Mouse (Mus musculus) megakaryocyte, embryonic 14.5 days (primary cell): Measurements from ENCODE around the gene Psd. TPM values are rescaled to one million over a fixed set of nuclear protein-coding genes. Genes with fewer than 3 reads are reported as not detected.

Experiments
- H3K27me3 ChIP-seq: replicated peaks from 2 replicates; pipeline ENCODE3; 2012; ENCODE audit warnings: inconsistent platforms
- H3K36me3 ChIP-seq: replicated peaks from 2 replicates; pipeline ENCODE3; 2012; ENCODE audit warnings: low read length, inconsistent platforms, mixed read lengths
- H3K4me1 ChIP-seq: 2 replicates; pipeline ENCODE4 v1.6.1; 2012; ENCODE audit warnings: inconsistent platforms
- H3K4me3 ChIP-seq: replicated peaks from 2 replicates; pipeline ENCODE3; 2012; ENCODE audit warnings: moderate library complexity, mild to moderate bottlenecking, inconsistent platforms
- H3K9me3 ChIP-seq: 2 replicates; pipeline ENCODE4 v1.6.1; 2012; ENCODE audit warnings: inconsistent platforms
- FLI1 ChIP-seq: IDR thresholded peaks from 2 replicates; pipeline ENCODE4 v1.6.1; 2012; ENCODE audit warnings: low read length, inconsistent platforms, mixed read lengths
- GATA1 ChIP-seq: IDR thresholded peaks from 3 replicates; pipeline ENCODE4 v1.6.1; 2012; ENCODE audit warnings: mixed read lengths, low read length, inconsistent platforms, borderline replicate concordance
- polyA plus RNA-seq: library from polyadenylated mRNA; stranded (reverse); fragments of >175 nt; gene quantifications from 2 replicates; pipeline ENCODE4 v1.2.3, GENCODE M21; 2012; ENCODE audit warnings: low replicate concordance; ENCODE audit not compliant: insufficient read depth

Psd gene
- polyA plus RNA-seq, 1 experiment, result 0.19 TPM

DNA sequence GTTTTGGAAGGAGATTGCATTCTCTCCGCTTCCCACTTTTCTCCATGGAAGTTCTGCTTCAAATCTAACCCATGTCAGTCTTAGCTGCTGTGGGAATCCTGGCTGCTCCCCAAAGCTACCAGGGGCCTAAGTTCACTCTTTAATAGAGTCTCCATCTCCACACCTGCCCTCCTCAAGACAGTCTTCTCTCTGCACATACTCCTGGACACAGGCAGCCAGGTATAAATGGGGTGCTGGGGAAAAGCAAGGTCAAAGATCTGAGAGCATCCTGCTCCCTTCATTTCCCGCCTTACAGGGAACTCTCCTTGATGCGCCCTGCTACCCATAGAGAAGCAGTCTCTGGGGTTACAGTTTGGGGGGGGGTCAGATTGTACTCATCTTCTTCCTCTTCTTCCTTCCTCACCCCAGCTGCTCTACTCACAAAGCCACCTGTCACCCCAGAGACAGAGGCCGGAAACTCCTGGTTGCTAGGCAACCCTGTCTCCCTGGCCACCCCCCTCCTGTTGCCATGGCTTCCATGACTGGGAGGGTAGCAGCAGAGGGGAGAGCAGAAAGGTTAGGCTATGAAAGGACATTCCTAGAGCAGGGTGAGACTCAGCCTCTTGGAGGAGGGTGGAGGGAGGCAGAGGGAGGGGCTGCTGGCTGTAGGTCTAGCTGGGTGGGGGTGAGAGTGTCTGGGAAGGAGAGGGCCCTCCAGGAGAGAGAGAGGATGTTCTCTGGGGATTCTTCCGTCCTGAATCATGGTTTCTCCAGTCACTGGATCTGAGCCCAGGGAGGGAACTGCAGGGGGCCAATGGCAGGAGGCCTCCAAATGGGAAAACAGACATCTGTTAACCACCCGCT, 5.6 kb downstream of the Psd start:
- peaks cover 100% of the 10 kb centered on the region for H3K27me3 ChIP-seq

DNA sequence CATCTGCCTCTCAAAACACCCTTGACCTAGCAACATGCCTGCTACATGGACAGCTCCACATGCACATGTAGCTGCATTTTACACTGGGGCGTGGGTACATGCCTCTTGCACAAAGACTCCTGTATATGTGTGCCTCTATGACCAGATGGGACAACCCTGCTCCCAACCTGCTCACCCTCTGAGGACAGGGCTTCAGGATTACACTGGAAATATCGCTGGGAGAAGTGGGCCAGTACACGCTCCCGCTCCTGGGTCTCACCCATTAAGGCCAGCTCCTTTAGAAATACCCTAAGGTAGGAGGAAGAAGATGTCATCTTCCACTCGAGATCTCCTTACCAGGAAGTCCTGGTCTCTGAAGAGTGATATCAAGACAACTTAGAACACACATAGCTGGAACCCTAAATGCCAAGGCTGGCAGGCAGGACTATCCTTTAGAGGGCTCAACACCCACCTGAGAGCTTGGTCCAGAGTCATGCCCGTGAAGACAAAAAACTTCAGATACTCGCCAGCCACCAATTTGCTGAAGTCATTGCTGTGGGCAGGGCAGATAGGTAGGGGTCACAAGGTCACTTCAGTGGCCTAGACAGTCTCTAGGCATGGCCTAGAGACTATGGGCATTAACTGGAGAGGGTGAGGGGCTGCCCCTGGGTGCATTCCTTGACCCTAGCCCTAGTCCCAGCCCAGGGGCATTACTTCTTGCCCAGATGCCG, 6.7 kb downstream of the Psd start:
- Histone ChIP-seq H3K27me3 (peaks cover 99% of the 10 kb centered on the region), H3K4me1 (peaks cover 57% of the 10 kb centered on the region)

More for the DNA sequence above, 5.6 kb downstream of the Psd start:
- Histone ChIP-seq H3K4me3 (no peak overlapping the region), H3K4me1 (peaks cover 49% of the 10 kb centered on the region), H3K36me3 (no peaks in the 10 kb centered on the region), H3K9me3 (no peaks in the 10 kb centered on the region)
- TF ChIP-seq FLI1, result no peak
- TF ChIP-seq GATA1, result no peak

DNA sequence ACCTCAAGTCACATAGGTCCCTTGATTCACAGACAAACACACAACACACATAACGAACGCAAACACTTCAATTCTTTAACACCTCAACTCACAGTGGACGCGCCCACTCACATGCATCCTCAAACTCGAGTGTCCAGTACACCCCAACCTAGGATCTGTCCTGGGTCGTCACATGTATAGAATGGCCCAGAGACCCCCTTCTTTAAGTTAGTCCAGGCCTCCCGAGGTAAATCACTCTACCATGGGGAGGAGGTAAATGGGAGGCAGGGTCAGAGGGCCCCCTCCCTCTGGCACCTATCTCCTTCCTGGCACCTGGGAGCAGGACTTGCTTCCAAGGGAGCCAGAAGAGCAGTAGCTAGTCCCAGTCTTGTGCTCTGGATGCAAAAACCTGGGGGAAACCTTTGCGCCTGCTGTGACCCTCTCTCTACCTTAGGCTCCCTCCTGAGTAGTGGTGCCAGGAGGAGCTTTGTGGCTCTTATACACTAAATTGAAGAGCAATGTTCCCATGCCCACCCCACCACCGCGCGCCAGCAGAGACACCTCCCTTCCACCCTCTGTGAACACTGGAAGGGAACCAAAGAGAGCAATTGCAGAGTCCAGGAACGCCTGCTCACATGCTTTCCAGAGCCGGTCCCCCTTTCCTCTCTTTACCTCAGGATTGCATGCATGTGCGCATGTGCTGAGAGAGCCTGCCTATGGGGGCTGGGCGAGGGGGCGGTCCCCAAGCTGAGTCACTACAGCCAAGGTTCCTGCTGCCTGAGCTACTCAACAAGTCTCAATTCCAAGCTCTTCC, 8.2 kb downstream of the Psd start:
- H3K4me1 ChIP-seq, result peaks cover 70% of the 10 kb centered on the region
- peak overlapping the region; percentile 46 for H3K4me3 ChIP-seq
- TF ChIP-seq GATA1 (no peak), FLI1 (no peak)
- no peaks in the 10 kb centered on the region for H3K9me3 ChIP-seq
- H3K27me3 ChIP-seq, result peaks cover 99% of the 10 kb centered on the region
- no peaks in the 10 kb centered on the region for H3K36me3 ChIP-seq

More for the DNA sequence above, 6.7 kb downstream of the Psd start:
- Histone ChIP-seq H3K36me3 (no peaks in the 10 kb centered on the region), H3K9me3 (no peaks in the 10 kb centered on the region), H3K4me3 (peak overlapping the region; percentile 15)
- TF ChIP-seq FLI1 (no peak), GATA1 (no peak)

DNA sequence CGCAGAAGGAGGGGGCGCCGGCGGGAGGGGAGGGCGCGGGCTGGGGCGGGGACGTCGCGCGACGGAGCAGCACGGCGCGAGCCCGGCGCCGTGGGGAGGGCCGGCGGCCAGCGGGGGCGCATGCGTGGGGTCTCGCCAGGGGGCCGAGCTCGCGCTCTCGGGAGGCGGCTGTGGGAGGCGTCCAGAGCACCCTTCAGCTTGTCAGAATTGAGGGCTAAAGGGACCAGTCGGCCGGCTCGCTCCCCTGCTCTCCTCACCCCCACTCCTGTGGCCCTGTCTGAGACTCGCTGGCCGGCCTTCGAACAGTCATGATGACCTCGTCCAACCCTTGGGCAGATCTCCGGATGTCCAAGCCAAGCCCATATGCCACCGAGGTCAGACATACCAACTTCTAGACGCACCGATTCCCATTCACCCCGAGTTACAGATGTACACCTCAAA, 8.9 kb downstream of the Psd start:
- TF ChIP-seq FLI1 (no peak), GATA1 (no peak)
- H3K4me1 ChIP-seq, result peaks cover 70% of the 10 kb centered on the region
- H3K4me3 ChIP-seq, result peak overlapping the region; percentile 86
- H3K36me3 ChIP-seq, result peaks cover 6% of the 10 kb centered on the region
- H3K27me3 ChIP-seq, result peaks cover 97% of the 10 kb centered on the region
- no peaks in the 10 kb centered on the region for H3K9me3 ChIP-seq

DNA sequence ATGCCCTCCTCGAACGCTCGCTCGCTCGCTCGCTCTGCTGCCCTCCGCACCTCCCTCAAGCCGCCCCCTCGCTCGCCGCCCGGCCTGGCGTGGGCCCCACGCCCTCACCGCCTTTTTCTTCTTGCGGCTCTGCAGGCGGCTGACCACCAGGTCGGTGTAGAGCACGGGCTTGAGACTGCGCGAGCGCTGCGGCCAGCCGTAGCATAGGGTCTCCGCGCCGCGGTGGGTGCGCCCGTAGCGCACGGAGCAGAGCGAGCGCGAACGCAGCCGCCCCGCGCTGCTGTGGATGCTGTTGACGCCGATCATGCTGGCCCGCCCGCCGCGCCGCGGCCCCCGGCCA, 9.4 kb downstream of the Psd start:
- Histone ChIP-seq H3K36me3 (peaks cover 11% of the 10 kb centered on the region), H3K4me1 (peaks cover 70% of the 10 kb centered on the region)
- TF ChIP-seq GATA1, result no peak
- TF ChIP-seq FLI1, result no peak

DNA sequence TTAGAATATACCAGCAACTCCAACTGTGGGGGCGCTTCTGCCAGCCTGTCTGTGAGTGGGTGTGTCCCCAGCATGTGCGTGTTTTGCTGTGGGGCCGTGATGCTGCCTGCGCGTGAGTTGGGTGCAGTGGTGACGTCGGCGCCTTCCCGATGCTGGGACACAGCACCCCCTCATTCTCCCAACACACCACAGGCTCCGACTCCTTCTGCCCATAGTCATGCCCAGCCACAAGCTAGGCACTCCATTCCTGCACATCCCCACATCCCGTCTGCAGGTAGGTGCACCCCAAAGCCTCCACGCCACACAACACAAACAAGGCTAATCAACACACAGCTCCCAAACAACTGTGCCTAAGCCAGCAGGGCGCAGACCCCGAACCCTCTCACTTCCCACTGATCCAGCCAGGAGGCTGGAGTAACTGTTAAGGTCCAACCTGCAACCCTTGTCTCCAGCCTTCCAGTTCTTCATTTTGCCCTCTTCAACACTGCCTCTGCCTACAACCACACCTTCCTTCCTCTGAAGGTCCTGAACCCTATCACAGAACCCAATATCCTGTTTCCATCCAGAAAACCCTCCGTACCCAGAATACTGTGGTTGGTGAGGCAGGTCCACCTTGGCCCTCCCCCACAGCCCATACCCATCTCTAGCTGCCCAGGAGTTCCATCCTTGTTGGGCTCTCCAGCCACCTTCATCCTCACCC, 10.0 kb downstream of the Psd start:
- H3K4me3 ChIP-seq, result peak overlapping the region; percentile 86
- no peaks in the 10 kb centered on the region for H3K9me3 ChIP-seq
- peaks cover 90% of the 10 kb centered on the region for H3K27me3 ChIP-seq
- TF ChIP-seq FLI1, result no peak
- no peak for TF ChIP-seq GATA1
- peaks cover 16% of the 10 kb centered on the region for H3K36me3 ChIP-seq
- peaks cover 67% of the 10 kb centered on the region for H3K4me1 ChIP-seq

More for the DNA sequence above, 9.4 kb downstream of the Psd start:
- Histone ChIP-seq H3K9me3 (no peaks in the 10 kb centered on the region), H3K27me3 (peaks cover 93% of the 10 kb centered on the region), H3K4me3 (peak overlapping the region; percentile 86)

DNA sequence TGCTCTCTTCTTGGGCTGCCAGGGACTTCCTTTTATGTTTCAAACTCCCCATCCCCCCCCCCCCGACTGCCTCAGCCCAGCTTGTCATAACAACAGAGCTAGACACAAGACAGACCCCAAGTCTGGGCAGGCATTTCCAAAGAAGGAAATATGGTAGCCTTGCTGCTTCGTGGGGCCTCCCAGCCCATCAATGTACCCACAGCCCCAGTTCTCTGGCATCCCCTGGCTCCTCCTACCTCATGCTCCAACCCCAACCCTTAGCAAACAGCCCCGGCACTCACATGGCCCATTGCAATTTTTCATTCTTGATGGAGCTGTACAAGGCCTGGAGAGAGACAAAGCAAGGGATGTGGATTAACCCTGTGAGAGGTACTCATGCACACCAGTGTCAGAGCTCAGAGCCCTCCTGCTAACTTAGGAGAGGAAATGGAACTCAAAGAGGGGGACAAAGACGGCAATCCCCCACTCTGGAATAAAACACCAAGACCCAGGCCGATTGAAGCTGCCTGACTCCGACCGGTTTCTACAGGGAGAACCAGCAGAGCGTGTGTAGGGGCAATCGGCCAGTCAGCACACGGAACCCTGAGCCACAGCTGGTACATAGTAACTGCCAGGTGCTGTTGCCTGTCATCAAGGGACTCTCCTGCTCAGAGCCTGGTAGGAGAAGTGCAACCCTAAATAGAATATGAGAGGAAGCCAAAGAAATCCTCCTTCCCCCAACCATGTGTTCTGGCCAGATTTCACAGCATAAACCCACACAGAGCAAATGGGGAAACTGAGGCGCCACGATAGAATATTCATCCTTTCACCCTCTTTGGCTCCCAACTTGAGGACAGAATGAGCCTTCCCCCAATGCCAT, 11.0 kb downstream of the Psd start:
- Histone ChIP-seq H3K27me3 (peaks cover 83% of the 10 kb centered on the region), H3K4me1 (peaks cover 62% of the 10 kb centered on the region), H3K4me3 (peak overlapping the region; percentile 23), H3K9me3 (no peaks in the 10 kb centered on the region), H3K36me3 (peaks cover 26% of the 10 kb centered on the region)
- no peak for TF ChIP-seq FLI1
- TF ChIP-seq GATA1, result no peak

DNA sequence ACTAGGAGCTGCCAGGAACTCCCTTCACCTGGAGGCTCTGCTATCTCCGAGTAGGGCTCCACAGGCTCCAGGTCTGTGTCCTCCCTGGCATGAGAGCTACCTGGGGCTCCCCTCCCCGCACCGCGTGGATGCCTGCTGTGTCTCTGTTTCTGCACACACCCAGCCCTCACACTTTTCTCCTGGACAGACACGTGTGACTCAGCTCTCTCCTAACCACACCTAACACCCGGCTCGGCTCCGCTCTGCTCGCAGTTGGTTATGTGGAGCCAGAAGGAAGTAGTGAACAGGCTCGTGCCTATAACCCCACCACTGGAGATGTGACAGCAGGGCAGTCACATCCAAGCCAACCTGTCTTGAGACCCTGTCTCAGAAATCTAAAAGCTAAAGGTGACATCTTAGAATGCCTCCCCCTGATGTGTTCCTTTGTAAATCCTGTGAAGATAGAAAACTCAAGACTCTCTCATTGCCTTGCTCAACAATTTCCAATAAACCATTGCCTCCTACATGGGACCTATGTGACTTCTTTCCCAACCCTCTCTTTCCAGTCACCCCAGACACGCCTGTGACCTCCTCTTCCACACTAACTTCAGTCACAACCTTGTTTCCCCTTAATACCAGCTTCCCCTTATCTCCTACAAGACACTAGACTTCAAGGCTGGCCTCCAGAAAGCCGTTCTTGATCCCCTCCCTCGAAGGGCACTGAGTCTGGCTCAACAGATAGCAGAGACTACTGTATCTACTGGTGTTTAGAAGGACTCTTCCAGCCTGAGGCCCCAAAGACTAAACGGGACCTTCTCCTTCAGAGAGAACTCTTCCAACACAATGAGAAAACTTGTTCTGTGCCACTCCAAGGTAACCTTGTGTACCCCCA, 11.8 kb downstream of the Psd start:
- peaks cover 79% of the 10 kb centered on the region for H3K27me3 ChIP-seq
- H3K4me1 ChIP-seq, result peaks cover 61% of the 10 kb centered on the region
- H3K36me3 ChIP-seq, result peaks cover 35% of the 10 kb centered on the region
- peak overlapping the region; percentile 38 for H3K4me3 ChIP-seq
- H3K9me3 ChIP-seq, result no peaks in the 10 kb centered on the region
- TF ChIP-seq GATA1 (no peak), FLI1 (no peak)
